Mouse (Mus musculus) liver, embryonic 11.5 days (tissue): ENCODE results near the gene Gm32717. TPM values are rescaled to one million over a fixed set of nuclear protein-coding genes. Genes with fewer than 3 reads are reported as not detected.
"Not testable (repeated sequence)": the region's sequence is repeated elsewhere in the genome, so short reads cannot be mapped to it uniquely, and the experiment has no call there.

ENCODE experiments used
- ATAC-seq: fragments of 200-750 bp; cut with Nextera tagmentation; replicated peaks from 2 replicates; pipeline ENCODE4 v1.8.0; 2017; ENCODE audit warnings: moderate number of reproducible peaks, mild to moderate bottlenecking, moderate TSS enrichment, moderate library complexity; ENCODE audit not compliant: low FRiP score
- DNase-seq: peaks from one replicate; pipeline ENCODE4 v3.0.0-alpha.2; 2017; ENCODE audit warnings: low spot score
- H3K27ac ChIP-seq: fragments of 300-500 bp; sonication (generic); 2 replicates; pipeline ENCODE4 v1.5.1; 2014; ENCODE audit warnings: mild to moderate bottlenecking, low read depth, low read length, control low read depth
- H3K27me3 ChIP-seq: fragments of 300-500 bp; sonication (generic); replicated peaks from 2 replicates; pipeline ENCODE4 v1.6.1; 2014; ENCODE audit warnings: low read length, mixed read lengths; ENCODE audit not compliant: control insufficient read depth, insufficient read depth
- H3K36me3 ChIP-seq: fragments of 300-500 bp; sonication (generic); 2 replicates; pipeline ENCODE4 v1.6.1; 2014; ENCODE audit warnings: mild to moderate bottlenecking, low read length, moderate library complexity, mixed read lengths; ENCODE audit not compliant: control insufficient read depth, insufficient read depth
- H3K4me1 ChIP-seq: fragments of 300-500 bp; sonication (generic); replicated peaks from 2 replicates; pipeline ENCODE4 v1.6.1; 2014; ENCODE audit warnings: low read length, mixed read lengths; ENCODE audit not compliant: control insufficient read depth, insufficient read depth
- H3K4me2 ChIP-seq: fragments of 300-500 bp; sonication (generic); 2 replicates; pipeline ENCODE4 v1.6.1; 2014; ENCODE audit warnings: mild to moderate bottlenecking, control low read depth, moderate library complexity
- H3K4me3 ChIP-seq: fragments of 300-500 bp; sonication (generic); 2 replicates; pipeline ENCODE4 v1.5.1; 2014; ENCODE audit warnings: low read depth, low read length, control low read depth
- H3K9ac ChIP-seq: fragments of 300-500 bp; sonication (generic); 2 replicates; pipeline ENCODE4 v1.6.1; 2014; ENCODE audit warnings: low read depth, low read length, control low read depth
- H3K9me3 ChIP-seq: fragments of 300-500 bp; sonication (generic); 2 replicates; pipeline ENCODE4 v1.6.1; 2016; ENCODE audit warnings: low read length, inconsistent platforms, mixed read lengths; ENCODE audit not compliant: control insufficient read depth
- WGBS: fragments of 180-500 bp; shearing (Covaris S2); extraction: QIAGEN DNeasy Blood & Tissue Kit; methylation state at CpG from one replicate; pipeline ENCODE4 v1.1.7; 2014; 5-methylcytosine and 5-hydroxymethylcytosine counted together
- polyA plus RNA-seq: library from polyadenylated mRNA; unstranded; fragments of >200 nt; fragmentation: Nextera tagmentation; extraction: Ambion mirVana; gene quantifications from 2 replicates; pipeline ENCODE4 v1.2.1, GENCODE M21; 2014

Gm32717 gene
- polyA plus RNA-seq, 1 experiment from 2014 or later = not detected

GRCm38 (mm10) chr10:118232607-118233006 lies 8.0 kb downstream of the Gm32717 start:
- H3K27me3 ChIP-seq, H3K4me3 ChIP-seq, H3K27ac ChIP-seq, H3K36me3 ChIP-seq, DNase-seq, H3K9me3 ChIP-seq, H3K4me2 ChIP-seq, ATAC-seq, H3K9ac ChIP-seq, H3K4me1 ChIP-seq: not testable (repeated sequence)
- 100% methylated on average over 1 of the region's 5 CpGs for WGBS

GRCm38 (mm10) chr10:118227629-118228028 lies 13.0 kb downstream of the Gm32717 start:
- not testable (repeated sequence) for H3K4me2 ChIP-seq, H3K36me3 ChIP-seq, DNase-seq, H3K9ac ChIP-seq, H3K9me3 ChIP-seq, H3K27ac ChIP-seq, H3K4me3 ChIP-seq, ATAC-seq, H3K4me1 ChIP-seq, H3K27me3 ChIP-seq
- WGBS = no CpG with 5 or more reads among the region's 2 CpGs

GRCm38 (mm10) chr10:118215719-118216393 lies 24.7 kb downstream of the Gm32717 start:
- H3K9ac ChIP-seq, H3K27ac ChIP-seq, DNase-seq, H3K36me3 ChIP-seq, H3K9me3 ChIP-seq, H3K4me3 ChIP-seq, H3K4me1 ChIP-seq, H3K27me3 ChIP-seq, ATAC-seq, H3K4me2 ChIP-seq: not testable (repeated sequence)
- WGBS = 67% methylated on average over 2 of the region's 4 CpGs

- no peak for DNase-seq
- WGBS = 87% methylated on average over 4 of the region's 4 CpGs
- no peak for ATAC-seq
Measured at GRCm38 (mm10) chr10:118204642-118205041, 35.9 kb downstream of the Gm32717 start, which contains the start of gene Il22. Il22 (plus strand) TSS chr10:118204942.

GRCm38 (mm10) chr10:118195150-118195549 lies 45.4 kb downstream of the Gm32717 start:
- H3K9me3 ChIP-seq, DNase-seq, H3K36me3 ChIP-seq, H3K4me1 ChIP-seq, H3K9ac ChIP-seq, H3K4me3 ChIP-seq, H3K27me3 ChIP-seq, H3K27ac ChIP-seq, H3K4me2 ChIP-seq, ATAC-seq: not testable (repeated sequence)
- 33% methylated on average over 3 of the region's 3 CpGs for WGBS

More at GRCm38 (mm10) chr10:118204642-118205041, 35.9 kb downstream of the Gm32717 start, which contains the start of gene Il22:
- no peak within 1 kb of the TSS for H3K27ac ChIP-seq
- H3K4me3 ChIP-seq = no peak within 1 kb of the TSS
- H3K4me2 ChIP-seq = no peak within 1 kb of the TSS
- H3K36me3 ChIP-seq = no peaks in the 10 kb centered on the region
- H3K4me1 ChIP-seq = no peaks in the 10 kb centered on the region
- H3K27me3 ChIP-seq = no peaks in the 10 kb centered on the region
- no peaks in the 10 kb centered on the region for H3K9me3 ChIP-seq
- H3K9ac ChIP-seq = no peak within 1 kb of the TSS

Other genes with a start within 250 kb of the Gm32717 start
- 26.3 and 33.4 TPM in 2 replicates for gene Mdm1, start 99.0 kb downstream of the Gm32717 start, polyA plus RNA-seq
- gene Il22, start 35.8 kb downstream of the Gm32717 start, polyA plus RNA-seq = not detected in 2 replicates
- not detected in 2 replicates for gene Gm32802, start 17.9 kb upstream of the Gm32717 start, polyA plus RNA-seq
- gene Iltifb, start 54.3 kb upstream of the Gm32717 start, polyA plus RNA-seq = not detected in 2 replicates
- not detected in 2 replicates for gene Gm9040, start 86.2 kb upstream of the Gm32717 start, polyA plus RNA-seq
- not detected in 2 replicates for gene Gm9044, start 91.6 kb upstream of the Gm32717 start, polyA plus RNA-seq
- gene Gm9045, start 97.1 kb upstream of the Gm32717 start, polyA plus RNA-seq = not detected in 2 replicates
- not detected in 2 replicates for gene Gm9046, start 102.5 kb upstream of the Gm32717 start, polyA plus RNA-seq
- 0.09 TPM in 1 of 2 replicates, not detected in the other for gene Gm9048, start 107.9 kb upstream of the Gm32717 start, polyA plus RNA-seq
- not detected in 2 replicates for gene Gm9049, start 113.3 kb upstream of the Gm32717 start, polyA plus RNA-seq
- gene Ifng, start 200.3 kb upstream of the Gm32717 start, polyA plus RNA-seq = not detected in 2 replicates